Mouse (Mus musculus) lung, postnatal 25 days (tissue): ENCODE measurements around the gene Poln.

Source experiments
- DNase-seq: peaks from one replicate; pipeline ENCODE4 v3.0.0; 2022; ENCODE audit warnings: low spot score

The Poln gene

GRCm38 (mm10) chr5:34097333-34097732 is 71.9 kb downstream of the Poln start:
- DNase-seq = peak; percentile 63

GRCm38 (mm10) chr5:34093021-34093420 is 76.2 kb downstream of the Poln start:
- no peak for DNase-seq

- no peak for DNase-seq
Observed at GRCm38 (mm10) chr5:34032520-34032919, 136.7 kb downstream of the Poln start.

GRCm38 (mm10) chr5:34031022-34031421 is 138.2 kb downstream of the Poln start:
- no peak for DNase-seq

GRCm38 (mm10) chr5:34030101-34030500 is 139.1 kb downstream of the Poln start:
- DNase-seq = no peak

GRCm38 (mm10) chr5:34018968-34019367 is 150.3 kb downstream of the Poln start:
- no peak for DNase-seq

- DNase-seq = no peak
Observed at GRCm38 (mm10) chr5:34014652-34015051, 154.6 kb downstream of the Poln start.

- no peak for DNase-seq
Observed at GRCm38 (mm10) chr5:34007392-34007941, 161.8 kb downstream of the Poln start.

GRCm38 (mm10) chr5:34006832-34007231 is 162.4 kb downstream of the Poln start:
- no peak for DNase-seq

- DNase-seq = no peak
Observed at GRCm38 (mm10) chr5:34004618-34005017, 164.6 kb downstream of the Poln start.

- no peak for DNase-seq
Observed at GRCm38 (mm10) chr5:34002636-34003035, 166.6 kb downstream of the Poln start.

GRCm38 (mm10) chr5:34001401-34001800 is 167.8 kb downstream of the Poln start:
- no peak for DNase-seq

GRCm38 (mm10) chr5:34000809-34001208 is 168.4 kb downstream of the Poln start:
- DNase-seq = no peak

GRCm38 (mm10) chr5:33999466-34000090 is 169.7 kb downstream of the Poln start:
- no peak for DNase-seq

- no peak for DNase-seq
Observed at GRCm38 (mm10) chr5:33998505-33998877, 170.8 kb downstream of the Poln start.

- no peak for DNase-seq
Observed at GRCm38 (mm10) chr5:33997829-33998504, 171.3 kb downstream of the Poln start.

GRCm38 (mm10) chr5:33997051-33997741 is 172.1 kb downstream of the Poln start:
- peak; percentile 21 for DNase-seq

GRCm38 (mm10) chr5:33996694-33997045 is 172.6 kb downstream of the Poln start:
- DNase-seq = no peak

- no peak for DNase-seq
Observed at GRCm38 (mm10) chr5:33995843-33996693, 173.2 kb downstream of the Poln start, which contains the start of gene Nat8l. Gene Nat8l, plus strand, starts transcription at chr5:33995984.

- DNase-seq = peak; percentile 26
Observed at GRCm38 (mm10) chr5:33994671-33995625, 174.3 kb downstream of the Poln start.
